Comparison of ENCODE assay signal across 15 mouse cellular contexts in the genomic region with DNA sequence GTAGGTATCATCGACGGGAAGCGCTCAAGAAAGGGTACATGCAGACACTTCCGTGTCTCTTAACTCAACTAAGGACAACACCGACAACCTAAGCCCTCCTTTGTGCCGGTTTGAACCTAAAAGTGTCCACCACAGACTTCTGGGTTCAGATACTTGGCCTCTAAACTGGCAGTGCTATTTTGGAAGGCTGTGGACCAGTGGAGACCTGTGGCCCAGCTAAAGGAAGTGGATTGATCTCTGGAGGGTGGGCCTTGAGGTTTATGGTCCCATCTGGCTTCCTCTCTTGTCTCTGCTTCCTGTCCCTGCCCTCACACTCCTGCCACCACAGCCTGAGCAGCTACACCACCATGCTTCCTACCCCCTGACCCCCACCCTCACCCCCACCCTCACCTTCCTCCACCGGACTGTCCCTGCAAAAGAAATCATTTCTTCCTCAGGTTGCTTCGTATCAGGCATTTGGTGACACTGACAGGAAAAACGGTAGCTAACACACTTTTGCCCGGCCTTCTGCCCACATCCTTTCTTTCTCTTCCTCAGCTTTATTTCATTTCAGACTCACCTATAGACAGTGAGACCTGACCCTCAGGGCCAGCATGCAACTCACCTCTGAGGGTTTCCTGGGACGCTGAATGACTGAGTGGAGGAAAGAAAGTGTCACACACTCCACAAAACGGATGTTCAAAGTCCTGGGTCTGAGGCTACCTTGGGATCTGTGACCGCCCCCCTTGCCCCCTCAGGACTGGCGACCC. TPM values are rescaled to one million over a fixed set of nuclear protein-coding genes. Genes with fewer than 3 reads are reported as not detected.
DNase-seq lines count a peak whose midpoint lies in the region; ATAC-seq and TF ChIP-seq lines count a peak whose summit lies in the region.
"Had no signal": no experiment of that assay in that cellular context is flagged by ENCODE, and none has a peak within 500 bp of the region (broad histone marks: within the 10 kb centered on the region; RNA-seq: fewer than 3 reads in every experiment).

No protein-coding gene starts in this region.

- no peaks in the 10 kb centered on the region for H3K36me3 ChIP-seq in kidney, adult 2 months (ENCODE audit: control insufficient read depth, insufficient read depth, low read length)
- H3K36me3 ChIP-seq in kidney, embryonic 15.5 days: no peaks in the 10 kb centered on the region
- no peaks in the 10 kb centered on the region for H3K36me3 ChIP-seq in midbrain, embryonic 13.5 days
- H3K36me3 ChIP-seq: embryonic facial prominence, embryonic 12.5 days; limb, embryonic 13.5 days had no signal

- 0 out of 2 replicates have a peak overlapping the region, but pooled peaks have one; percentile 17 for H3K27ac ChIP-seq in kidney, adult 2 months (ENCODE audit: insufficient read depth, low read depth, low read length)
- no peak overlapping the region for H3K27ac ChIP-seq in kidney, embryonic 15.5 days
- no peak overlapping the region for H3K27ac ChIP-seq in midbrain, embryonic 13.5 days
- H3K27ac ChIP-seq: embryonic facial prominence, embryonic 12.5 days; forebrain, embryonic 13.5 days; limb, embryonic 13.5 days had no signal

- H3K4me3 ChIP-seq in kidney, adult 2 months (ENCODE audit: insufficient read depth, low read depth, low read length): no peak overlapping the region
- H3K4me3 ChIP-seq in kidney, embryonic 15.5 days (replicated peaks): no peak overlapping the region
- no peak overlapping the region for H3K4me3 ChIP-seq in midbrain, embryonic 13.5 days (replicated peaks)
- H3K4me3 ChIP-seq: embryonic facial prominence, embryonic 12.5 days; forebrain, embryonic 13.5 days; limb, embryonic 13.5 days had no signal

- no peak for TF ChIP-seq CTCF in kidney, adult 2 months (conservative IDR thresholded peaks at IDR 0.05; ENCODE audit: insufficient read depth, insufficient read length, low read depth, low read length)

- ATAC-seq in kidney, embryonic 15.5 days (replicated peaks; ENCODE audit: low FRiP score): no peak
- ATAC-seq in inflammation-experienced regulatory T-cells, adult 6 months: peak; percentile 79
- ATAC-seq in monocyte, adult 5-6 weeks (replicated peaks; ENCODE audit: insufficient number of reproducible peaks, low FRiP score, low TSS enrichment, poor library complexity, severe bottlenecking): peak; percentile 50; the same call in 1 of the 2 replicates
- no peak for ATAC-seq in midbrain, embryonic 13.5 days
- ATAC-seq: forebrain, embryonic 13.5 days had no signal

- H3K27me3 ChIP-seq in kidney, adult 2 months (replicated peaks; ENCODE audit: control insufficient read depth, insufficient read depth, low read length): no peaks in the 10 kb centered on the region
- H3K27me3 ChIP-seq in kidney, embryonic 15.5 days: no peaks in the 10 kb centered on the region
- H3K27me3 ChIP-seq in midbrain, embryonic 13.5 days: no peaks in the 10 kb centered on the region
- H3K27me3 ChIP-seq: CH12.LX; embryonic facial prominence, embryonic 12.5 days; forebrain, embryonic 13.5 days; limb, embryonic 13.5 days had no signal

- peaks cover 4% of the 10 kb centered on the region for H3K4me1 ChIP-seq in kidney, adult 2 months (ENCODE audit: control insufficient read depth, insufficient read depth, low read length)
- peaks cover 28% of the 10 kb centered on the region for H3K4me1 ChIP-seq in kidney, embryonic 15.5 days
- H3K4me1 ChIP-seq in midbrain, embryonic 13.5 days (replicated peaks): no peaks in the 10 kb centered on the region
- H3K4me1 ChIP-seq: embryonic facial prominence, embryonic 12.5 days; forebrain, embryonic 13.5 days had no signal

- no peak for DNase-seq in kidney, adult 2 months
- peak; percentile 69 for DNase-seq in thymus, postnatal 25 days
- DNase-seq in retina, postnatal 1 day: no peak
- no peak for DNase-seq in left cerebral cortex, adult 18-20 months (ENCODE audit: low spot score in 2 of 2)
- DNase-seq: cerebellum, postnatal 10 days; gastrocnemius, postnatal 14 days; kidney, adult 11 months had no signal

- H3K4me2 ChIP-seq in kidney, embryonic 15.5 days: no peak overlapping the region
- no peak overlapping the region for H3K4me2 ChIP-seq in midbrain, embryonic 13.5 days (replicated peaks)
- H3K4me2 ChIP-seq: embryonic facial prominence, embryonic 12.5 days; forebrain, embryonic 13.5 days; limb, embryonic 13.5 days had no signal

- TF ChIP-seq POLR2A in kidney, adult 2 months (IDR thresholded peaks at IDR 0.05; ENCODE audit: low read depth, low read length): no peak

- H3K9ac ChIP-seq in kidney, embryonic 15.5 days: no peak overlapping the region
- H3K9ac ChIP-seq in midbrain, embryonic 13.5 days (replicated peaks): no peak overlapping the region
- H3K9ac ChIP-seq: embryonic facial prominence, embryonic 12.5 days; forebrain, embryonic 13.5 days; limb, embryonic 13.5 days had no signal

- WGBS in kidney, adult 2 months: 74% methylated on average over 14 of the region's 14 CpGs
- 82% methylated on average over 14 of the region's 14 CpGs for WGBS in kidney, embryonic 15.5 days
- 90% methylated on average over 14 of the region's 14 CpGs for WGBS in midbrain, embryonic 13.5 days

- H3K9me3 ChIP-seq in kidney, embryonic 15.5 days (replicated peaks): no peaks in the 10 kb centered on the region
- H3K9me3 ChIP-seq in midbrain, embryonic 13.5 days: no peaks in the 10 kb centered on the region
- H3K9me3 ChIP-seq: embryonic facial prominence, embryonic 12.5 days; forebrain, embryonic 13.5 days; limb, embryonic 13.5 days had no signal

RNA-seq across cellular contexts. Expression of a gene that starts 25.7 kb away (rescaled TPM):
- 9.7 and 12.6 TPM in 2 replicates for polyA plus RNA-seq in kidney, adult 2 months (2012; rRNA removed)
- 11.1 and 15.8 TPM in 2 replicates for polyA plus RNA-seq in kidney, embryonic 15.5 days (2015; fragmentation: Nextera tagmentation; extraction: Ambion mirVana)
- under 1 TPM in 2 of 3 experiments, not detected in 1; 0.46 to 0.87 TPM for polyA plus RNA-seq in inflammation-experienced regulatory T-cells, adult 6 months (2017; shearing (Covaris generic))
- total RNA-seq in monocyte, adult 5-6 weeks (2017): 0.19 to 10.2 TPM (median 1.1 TPM) in 3 replicates
- 0.62 and 0.86 TPM in 2 replicates for polyA plus RNA-seq in midbrain, embryonic 13.5 days (2015; fragmentation: Nextera tagmentation; extraction: Ambion mirVana)
- 1 to 10 TPM; 2.7 to 3.3 TPM for total RNA-seq in left cerebral cortex, adult 18-20 months (2021)
- total RNA-seq: CH12.LX had no signal

Comparison
In these comparisons a context has a peak if more than half of its experiments do, and no peak if none do; other contexts are left out.
1. ATAC-seq: peak in inflammation-experienced regulatory T-cells, adult 6 months (single experiment) and monocyte, adult 5-6 weeks (single experiment); none in kidney, embryonic 15.5 days (single experiment) and midbrain, embryonic 13.5 days (single experiment).